Mouse (Mus musculus): Measurements from ENCODE around the gene Strbp. TPM values are rescaled to one million over a fixed set of nuclear protein-coding genes. Genes with fewer than 3 reads are reported as not detected.
"Not testable (repeated sequence)": the region's sequence is repeated elsewhere in the genome, so short reads cannot be mapped to it uniquely, and the experiment has no call there.

The Strbp gene
- polyA plus RNA-seq, 1 experiment: 14.8 TPM

DNA sequence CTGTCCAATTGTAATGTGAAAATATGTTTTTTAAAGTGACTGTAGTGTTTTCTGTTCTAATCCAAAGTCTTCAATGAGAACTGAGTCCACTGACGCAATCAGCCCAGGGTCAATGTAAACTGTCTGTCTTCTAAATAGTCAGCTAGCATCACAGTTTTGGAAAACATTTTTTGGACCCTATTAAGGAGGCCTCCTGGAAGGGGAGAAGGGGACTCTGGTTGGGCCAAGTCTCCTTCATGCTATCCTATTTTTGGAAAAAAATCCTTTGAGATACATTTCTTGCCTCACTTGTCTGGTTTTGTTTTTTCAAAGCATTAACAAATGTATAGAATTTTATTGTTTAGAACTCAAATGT is 184.4 kb downstream of the Strbp start:
- no peak for DNase-seq (ENCODE audit: low spot score)

DNA sequence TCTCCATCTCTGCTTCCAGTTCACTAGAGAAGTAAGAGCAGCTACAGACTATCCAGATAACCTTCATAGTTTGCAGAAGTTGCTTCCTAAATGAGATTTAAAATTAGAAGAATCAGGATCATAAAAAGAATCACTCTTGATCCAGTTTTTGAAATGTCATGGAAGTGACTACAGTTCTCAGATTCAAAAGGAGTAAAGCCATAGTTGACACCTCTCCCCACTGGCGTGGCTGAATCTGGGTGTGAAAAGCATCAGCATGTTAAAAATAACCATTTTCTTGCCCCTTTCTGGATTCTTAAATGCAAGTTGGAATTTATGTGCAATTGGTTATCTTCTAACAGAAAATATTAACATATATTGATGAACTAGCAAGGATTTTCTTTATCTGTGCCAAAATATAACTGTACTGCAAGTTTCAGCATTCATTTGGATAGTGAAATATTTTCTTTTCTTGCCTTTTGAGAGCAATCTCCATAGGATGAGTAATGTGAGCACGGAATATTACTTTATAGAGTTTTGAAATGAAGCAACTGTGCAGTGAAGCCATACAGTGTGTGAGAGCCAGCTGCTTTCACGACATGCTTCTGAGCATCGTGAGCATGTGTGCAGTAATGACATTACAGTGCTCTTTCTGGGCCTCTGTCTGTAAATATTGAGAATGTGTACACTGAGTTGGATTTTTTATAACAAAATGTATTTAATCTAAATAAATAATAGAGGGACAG is 184.9 kb downstream of the Strbp start:
- no peak for DNase-seq (ENCODE audit: low spot score)

DNA sequence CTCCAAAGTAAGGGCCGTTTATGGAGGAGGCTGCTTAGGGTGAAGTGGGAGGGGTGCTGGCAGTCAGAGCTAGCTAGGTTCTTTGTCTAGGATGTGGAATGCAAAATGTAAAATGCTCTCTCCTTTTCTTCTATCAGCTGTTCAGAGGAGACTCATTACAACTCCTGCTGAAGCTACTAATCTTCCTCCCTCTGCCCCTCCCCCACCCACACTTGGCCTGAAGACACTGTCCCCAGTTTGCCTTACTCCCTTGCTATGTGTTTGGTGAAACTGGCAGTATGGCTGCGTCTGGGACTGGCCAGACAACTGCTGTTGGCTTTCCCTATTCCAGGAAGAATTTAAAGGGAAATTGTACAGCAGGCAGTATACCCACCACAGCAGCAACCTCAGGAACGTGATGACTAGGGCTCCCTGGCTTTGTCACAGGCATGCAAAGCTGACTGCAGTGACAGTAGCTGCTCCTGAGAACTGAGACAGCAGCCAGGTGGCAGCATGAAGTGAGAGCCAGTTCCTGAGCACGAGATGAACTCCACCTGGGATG is 186.7 kb downstream of the Strbp start:
- no peak for DNase-seq (ENCODE audit: low spot score)

DNA sequence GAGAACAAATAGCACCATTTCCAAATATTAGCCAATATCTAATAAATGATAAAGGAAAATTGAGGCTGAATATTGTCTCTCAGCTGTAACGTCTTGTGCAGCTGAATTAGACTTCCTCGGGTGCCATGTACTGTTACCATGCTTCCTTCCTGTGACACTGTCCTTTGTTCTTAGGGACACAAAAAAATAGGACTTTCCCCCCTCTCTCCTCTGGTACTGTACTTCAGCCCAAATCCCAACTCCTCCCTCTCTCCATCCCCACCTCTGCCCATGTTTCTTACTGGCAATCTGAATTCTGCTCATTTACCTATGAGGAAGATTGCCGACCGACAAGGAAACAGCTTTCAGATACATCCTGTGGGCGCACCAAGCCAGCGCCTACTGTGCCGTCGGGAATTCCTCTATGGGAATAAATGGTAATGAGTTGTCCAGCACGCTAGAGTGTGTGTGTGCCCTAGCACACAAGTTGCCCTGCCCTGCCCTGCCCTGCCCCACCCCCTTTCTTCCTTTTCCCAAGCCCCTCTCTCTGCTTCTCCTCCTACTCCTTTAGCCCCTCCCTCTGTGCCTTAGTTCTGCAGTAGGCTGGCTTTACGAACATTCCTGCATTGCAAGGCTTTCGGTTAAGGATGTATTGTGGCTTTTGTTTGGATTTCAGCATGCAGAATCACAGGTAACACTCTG is 187.5 kb downstream of the Strbp start, which contains the start of gene Gpr21:
Gene Gpr21, plus strand, starts transcription at position 303 of the 681 bp plus-strand sequence.
- DNase-seq (ENCODE audit: low spot score): no peak

DNA sequence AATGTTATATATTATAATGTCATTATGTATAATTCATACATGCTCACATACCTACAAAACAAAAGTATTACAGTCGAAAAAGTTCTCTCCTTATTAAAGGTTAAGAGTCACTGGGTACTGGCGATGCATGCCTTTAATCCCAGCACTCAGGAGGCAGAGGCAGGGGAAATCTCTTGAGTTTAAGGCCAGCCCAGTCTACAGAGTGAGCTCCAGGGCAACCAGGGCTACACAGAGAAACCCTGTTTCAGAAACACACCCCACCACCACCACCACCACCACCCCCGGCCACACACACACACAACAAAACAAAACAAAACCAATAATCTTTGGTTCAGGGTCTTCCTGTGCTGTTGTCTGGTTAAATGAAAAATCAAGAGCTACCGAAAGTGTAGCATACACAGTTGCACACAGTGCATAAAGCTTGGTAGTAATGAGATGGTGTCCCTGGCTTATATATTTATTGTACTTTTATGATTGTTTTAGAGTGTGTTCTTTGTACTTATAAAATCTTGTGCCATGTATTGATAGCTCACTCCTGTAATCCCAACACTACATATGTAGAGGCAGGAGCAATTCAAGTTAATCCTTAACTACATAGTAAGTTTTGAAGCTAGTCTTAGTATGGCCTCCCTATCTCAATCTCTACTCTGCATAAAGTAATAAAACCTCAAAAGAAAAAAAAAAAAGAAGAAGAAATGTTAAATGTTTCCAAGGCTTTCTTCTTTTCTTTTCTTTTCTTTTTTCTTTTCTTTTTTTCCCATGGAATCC is 192.3 kb downstream of the Strbp start:
- no peak for DNase-seq (ENCODE audit: low spot score)

DNA sequence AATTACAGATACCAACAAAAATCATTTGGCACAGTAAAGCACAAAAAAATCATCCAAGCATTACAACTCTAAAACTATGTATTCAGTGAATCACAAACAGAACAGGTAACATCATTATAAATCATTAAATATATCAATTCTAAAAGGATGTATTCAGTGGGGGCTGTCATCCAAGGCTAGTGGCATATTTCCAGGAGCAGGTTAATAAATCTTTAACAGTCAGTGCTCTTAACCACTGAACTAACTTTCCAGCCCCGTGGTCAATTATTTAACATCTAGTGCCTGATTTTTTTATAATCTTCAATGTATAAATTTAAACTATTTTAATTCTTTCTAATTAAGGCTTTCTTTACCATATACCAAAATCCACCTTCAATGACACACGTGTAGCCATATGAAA is 197.8 kb downstream of the Strbp start:
- DNase-seq (ENCODE audit: low spot score): not testable (repeated sequence)

DNA sequence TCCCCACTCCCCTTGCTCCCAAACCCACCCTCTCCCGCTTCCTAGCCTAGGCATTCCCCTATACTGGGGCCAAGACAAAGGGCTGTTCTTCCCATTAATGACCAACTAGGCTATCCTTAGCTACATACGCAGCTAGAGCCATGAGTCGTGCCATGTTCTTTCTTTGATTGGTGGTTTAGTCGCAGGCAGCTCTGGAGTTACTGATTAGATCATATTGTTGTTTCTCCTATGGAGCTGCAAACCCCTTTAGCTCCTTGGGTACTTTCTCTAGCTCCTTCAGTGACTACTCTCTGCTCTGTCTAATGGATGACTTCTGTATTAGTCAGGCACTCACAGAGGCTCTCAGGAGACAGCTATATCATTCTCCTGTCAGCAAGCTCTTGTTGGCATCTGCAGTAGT is 206.3 kb downstream of the Strbp start:
- DNase-seq (ENCODE audit: low spot score): no peak

DNA sequence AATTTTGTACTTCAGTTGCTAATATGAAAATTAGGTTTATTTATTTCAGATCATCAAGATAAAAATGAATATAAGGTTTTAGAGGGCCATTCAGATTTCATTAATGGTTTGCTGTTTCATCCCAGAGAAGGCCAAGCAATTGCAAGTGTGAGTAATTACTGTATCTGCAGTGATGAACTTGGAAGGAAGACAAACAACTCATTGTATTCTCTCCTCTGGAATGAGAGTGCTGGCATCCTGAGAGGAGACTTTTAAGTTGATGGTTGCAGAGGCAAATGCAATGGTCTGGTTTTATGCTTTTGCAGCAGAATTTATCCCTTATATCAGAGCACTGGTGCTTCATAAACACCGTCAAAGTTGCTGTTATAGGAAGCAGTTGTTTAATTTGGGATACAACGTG is 214.7 kb downstream of the Strbp start:
- DNase-seq (ENCODE audit: low spot score): no peak

DNA sequence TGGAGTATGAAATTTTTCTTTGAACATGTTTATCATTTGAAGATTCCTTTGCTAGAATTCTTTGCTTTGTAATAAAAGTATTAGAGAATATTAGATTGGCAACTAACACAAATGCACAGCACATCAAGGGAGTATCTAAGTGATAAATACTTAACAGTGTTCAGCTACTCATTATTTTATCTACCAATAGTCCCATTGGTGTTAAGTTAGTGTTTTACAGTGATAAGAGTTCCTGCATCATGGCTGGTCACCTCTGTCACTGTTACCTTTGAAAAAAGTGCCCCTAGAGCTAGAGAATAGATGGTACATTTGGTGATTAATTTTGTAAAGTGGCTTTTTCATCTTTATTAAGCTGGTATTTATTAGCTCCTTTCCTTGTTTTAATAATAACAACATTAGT is 217.3 kb downstream of the Strbp start:
- no peak for DNase-seq (ENCODE audit: low spot score)

DNA sequence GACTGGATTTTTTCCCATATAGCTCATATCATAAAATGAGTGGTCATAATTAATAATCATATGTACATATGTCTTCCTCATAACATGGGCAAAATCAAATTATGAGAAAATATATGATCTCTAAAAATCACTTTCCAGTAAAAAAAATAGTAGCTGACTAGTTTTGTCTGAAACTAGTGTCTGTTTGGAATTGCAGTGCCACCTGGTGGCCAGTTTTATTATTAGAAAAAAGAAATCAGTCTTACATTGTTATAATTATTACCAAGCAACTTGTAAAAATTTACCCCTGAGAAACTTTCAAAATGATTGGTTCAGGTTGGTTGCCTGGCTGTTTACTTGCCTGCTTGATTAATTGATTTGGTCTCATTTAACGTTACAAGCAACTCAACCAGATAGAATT is 218.3 kb downstream of the Strbp start:
- no peak for DNase-seq (ENCODE audit: low spot score)

DNA sequence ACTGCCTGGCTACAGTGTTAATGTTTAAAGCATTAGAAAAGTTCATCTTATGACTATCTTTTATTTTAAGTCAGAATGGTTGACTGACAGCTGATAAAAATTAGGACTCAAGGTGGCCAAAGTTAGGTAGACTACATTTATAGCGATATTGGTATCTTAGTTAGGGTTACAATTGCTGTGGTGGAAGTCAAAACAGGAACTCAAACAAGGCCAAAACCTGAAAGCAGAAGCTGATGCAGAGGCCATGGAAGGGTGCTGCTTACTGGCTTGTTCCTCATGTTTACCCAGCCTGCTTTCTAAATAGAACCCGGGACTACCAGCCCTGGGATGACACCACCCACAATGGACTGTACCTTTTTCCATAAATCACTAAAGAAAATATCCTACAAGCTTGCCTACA is 219.5 kb downstream of the Strbp start:
- no peak for DNase-seq (ENCODE audit: low spot score)

DNA sequence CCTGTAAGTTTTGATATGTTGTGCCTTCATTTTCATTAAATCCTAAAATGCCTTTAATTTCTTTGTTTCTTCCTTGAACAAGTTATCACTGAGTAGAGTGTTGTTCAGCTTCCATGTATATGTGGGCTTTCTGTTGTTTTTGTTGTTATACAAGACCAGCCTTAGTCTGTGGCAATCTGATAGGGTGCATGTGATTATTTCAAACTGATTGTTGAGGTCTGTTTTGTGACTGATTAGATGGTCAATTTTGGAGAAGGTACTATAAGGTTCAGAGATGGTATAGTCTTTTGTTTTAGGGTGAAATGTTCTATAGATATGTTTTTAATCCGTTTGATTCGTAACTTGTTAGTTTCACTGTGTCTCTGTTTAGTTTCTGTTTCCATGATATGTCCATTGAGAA is 223.6 kb downstream of the Strbp start:
- DNase-seq (ENCODE audit: low spot score): no peak

DNA sequence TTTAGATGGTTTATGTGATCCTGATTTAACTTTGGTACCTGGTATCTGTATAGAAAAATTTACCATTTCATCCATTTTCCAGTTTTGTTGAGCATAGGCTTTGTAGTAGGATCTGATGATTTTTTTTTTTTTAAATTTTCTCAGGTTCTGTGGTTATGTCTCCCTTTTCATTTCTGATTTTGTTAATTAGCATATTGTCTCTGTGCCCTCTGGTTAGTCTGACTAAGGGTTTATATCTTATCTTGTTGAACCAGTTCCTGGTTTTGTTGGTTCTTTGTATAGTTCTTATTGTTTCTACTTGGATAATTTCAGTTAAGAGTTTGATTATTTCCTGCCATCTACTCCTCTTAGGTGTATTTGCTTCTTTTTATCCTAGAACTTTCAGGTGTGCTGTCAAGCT is 224.1 kb downstream of the Strbp start:
- DNase-seq (ENCODE audit: low spot score): no peak

DNA sequence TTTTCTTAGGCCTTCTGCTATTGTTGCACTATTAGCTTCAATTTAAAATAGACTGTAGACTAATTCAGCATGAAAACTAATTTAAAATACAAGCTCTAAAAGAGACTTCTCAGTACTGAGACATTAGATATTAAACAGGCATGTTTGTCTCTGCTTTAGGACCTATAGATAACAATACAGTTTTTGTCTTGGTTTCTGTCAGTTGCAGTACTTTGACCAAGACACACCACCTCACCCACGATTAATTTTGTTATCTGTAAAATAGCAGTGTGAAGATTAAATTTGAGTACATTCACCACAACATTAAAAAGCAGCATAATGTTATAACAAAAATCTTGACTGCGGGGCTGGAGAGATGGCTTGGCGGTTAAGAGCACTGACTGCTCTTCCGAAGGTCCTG is 237.4 kb downstream of the Strbp start:
- DNase-seq (ENCODE audit: low spot score): no peak

DNA sequence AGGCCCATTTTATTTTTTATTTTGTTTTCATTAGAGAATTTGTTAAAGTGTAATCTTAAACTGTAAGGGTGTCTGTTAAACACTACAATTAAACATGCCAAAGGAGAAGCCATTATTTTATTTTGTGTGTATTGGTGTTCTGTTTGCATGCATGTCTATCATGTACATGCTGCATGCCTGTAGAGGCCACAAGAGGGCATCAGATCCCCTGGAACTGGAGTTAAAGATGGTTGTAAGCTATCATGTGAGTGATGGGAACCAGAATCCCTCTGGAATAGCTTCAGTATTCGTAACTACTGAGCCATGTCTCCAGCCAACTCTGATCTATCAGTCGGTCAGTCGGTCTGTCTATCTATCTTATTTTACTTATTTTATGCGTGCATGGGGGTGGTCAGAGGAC is 243.0 kb downstream of the Strbp start:
- no peak for DNase-seq (ENCODE audit: low spot score)

DNA sequence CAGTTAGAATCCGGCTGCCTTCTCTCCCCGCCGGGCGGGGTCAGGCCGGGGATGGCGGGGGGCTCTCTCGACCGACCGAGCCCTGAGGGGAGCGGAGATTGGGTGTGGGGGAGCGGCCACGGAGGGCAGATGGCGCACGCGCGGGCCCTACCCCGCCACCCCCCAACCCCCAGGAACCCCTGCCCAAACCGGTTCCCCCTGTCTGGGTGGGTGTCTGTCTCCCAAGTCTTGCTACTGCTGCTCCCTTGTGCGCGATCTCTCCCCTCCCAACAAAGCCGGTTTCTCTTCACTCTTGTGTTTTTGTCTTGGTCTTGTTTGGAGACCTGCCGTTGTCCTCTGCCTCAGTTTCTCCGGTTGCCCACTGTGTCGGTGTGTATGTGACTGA is 251.3 kb downstream of the Strbp start:
- no peak for DNase-seq (ENCODE audit: low spot score)

DNA sequence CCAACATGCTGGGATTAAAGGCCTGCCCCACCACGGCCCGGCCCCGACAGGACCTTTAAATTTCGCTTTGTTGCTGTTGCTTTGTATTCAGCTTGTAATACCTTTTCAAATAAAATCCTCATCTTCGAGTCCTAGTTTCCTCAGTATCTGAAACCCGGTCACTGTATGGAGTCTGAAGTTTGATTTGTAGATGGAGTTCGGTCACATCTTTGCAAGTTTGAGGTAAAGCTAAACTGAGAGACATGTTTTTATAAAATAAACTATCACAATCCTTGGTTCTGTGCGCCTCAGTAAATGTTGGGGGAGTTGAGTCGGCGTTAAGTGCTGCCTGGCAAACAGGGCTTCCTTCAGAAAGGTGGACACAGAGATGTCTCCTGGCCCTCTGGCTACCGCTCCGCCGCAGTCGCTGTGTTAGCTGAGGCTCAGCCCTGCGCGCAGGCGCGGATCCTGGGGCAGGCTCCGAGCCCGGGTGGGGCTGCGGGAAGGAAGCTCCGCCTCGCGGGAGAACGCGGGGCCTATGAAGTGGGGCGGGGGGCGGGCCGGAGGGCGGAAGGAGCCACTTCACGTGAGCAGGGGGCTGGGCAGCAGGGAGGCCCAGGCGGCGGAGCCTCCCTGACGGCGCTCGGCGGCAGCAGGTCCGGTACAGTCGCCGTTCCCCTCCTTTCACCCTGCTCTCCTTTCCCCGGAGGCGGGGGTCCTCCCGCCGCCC is 251.8 kb downstream of the Strbp start:
- DNase-seq (ENCODE audit: low spot score): peak; percentile 91

DNA sequence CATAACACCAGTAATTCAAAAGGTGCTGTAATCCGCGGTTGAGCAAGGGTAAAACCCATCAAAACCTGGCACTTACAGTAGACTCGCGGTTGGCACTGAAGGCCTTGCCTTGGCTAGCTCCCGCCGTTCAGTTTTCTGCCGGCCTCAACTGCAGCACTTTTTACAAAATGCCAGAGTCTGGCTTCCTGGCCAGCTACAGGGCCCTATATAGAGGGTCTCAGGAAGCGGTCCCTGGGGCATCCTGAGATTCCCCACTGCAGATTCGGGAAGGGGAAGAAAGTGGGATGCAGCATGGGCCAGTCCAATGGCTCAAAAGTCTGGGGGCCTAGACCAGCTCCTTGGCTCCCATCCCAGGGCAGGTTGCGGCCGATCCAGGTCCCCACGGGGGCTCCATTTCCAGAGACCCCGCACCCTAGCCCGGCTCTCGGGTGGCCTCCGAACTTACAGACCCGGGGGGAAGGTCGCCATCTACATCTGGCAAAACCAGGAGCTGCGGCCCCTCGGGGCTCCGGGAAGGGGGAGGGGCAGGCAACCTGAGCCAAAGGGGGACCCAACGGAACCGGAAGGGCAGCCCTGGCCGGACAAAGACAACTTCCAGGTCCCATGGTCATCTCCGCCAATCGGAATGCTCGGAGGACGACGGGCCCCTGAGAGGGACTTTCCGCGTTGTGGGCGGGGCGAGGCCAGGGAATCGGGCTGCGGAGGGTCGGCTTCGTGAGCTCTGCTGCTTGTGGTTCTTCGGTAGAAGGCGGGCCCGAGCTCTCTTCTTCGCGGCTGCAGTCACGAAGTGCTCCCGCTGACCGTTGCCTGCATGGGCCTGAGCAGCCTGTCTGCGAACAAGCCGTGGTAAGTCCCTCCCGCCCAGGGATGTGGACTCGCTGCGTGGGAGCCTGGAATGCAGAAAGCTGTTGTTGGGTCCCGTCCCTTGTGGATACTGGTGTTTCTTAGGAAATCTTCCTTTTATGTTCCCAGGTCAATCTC is 260.8 kb downstream of the Strbp start, which contains the start of the genes Zbtb26, Zbtb6 and Rabgap1:
Gene Zbtb26, minus strand, starts transcription at position 525 of the 981 bp plus-strand sequence.
Gene Zbtb6, minus strand, starts transcription at position 561 of the 981 bp plus-strand sequence.
Gene Rabgap1, plus strand, starts transcription at position 669 of the 981 bp plus-strand sequence.
- peak; percentile 90 for DNase-seq (ENCODE audit: low spot score)
